Mouse (Mus musculus): ENCODE data around the gene Rln3.

The Rln3 gene

DNA sequence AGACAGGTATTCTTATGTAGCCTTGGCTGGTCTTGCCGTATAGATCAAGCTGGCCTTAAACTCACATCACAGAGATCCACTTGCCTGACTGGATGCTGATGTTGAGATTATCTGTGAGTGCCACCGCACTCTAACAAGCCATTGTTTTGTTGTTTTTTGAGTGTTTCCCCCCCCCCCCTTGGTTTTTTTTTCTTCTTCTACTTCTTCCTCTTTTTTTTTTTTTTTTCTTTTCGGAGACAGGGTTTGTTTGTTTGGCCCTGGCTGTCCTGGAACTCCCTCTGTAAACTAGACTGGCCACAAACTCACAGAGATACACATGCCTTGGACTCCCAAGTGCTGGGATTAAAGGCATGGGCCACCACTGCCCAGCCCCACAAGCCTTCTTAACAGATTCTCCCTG is 50.8 kb downstream of the Rln3 start:
- no peak for DNase-seq
